Mouse (Mus musculus): ENCODE measurements around the gene Csnk1g1. TPM values are rescaled to one million over a fixed set of nuclear protein-coding genes. Genes with fewer than 3 reads are reported as not detected.

The Csnk1g1 gene
- polyA plus RNA-seq, 1 experiment from 2014 or later: 17.7 TPM

Other genes with a start within 250 kb of the Csnk1g1 start
- gene Oaz2, start 240.9 kb upstream of the Csnk1g1 start, polyA plus RNA-seq (2014; fragmentation: Nextera tagmentation; extraction: Ambion mirVana): 203 and 214 TPM in 2 replicates
- gene Zfp609, start 81.4 kb upstream of the Csnk1g1 start, polyA plus RNA-seq (2014; fragmentation: Nextera tagmentation; extraction: Ambion mirVana): 5.9 and 6.4 TPM in 2 replicates
- gene Pclaf, start 18.7 kb upstream of the Csnk1g1 start, polyA plus RNA-seq (2014; fragmentation: Nextera tagmentation; extraction: Ambion mirVana): 106 and 114 TPM in 2 replicates
- gene Trip4, start 130 bp upstream of the Csnk1g1 start, polyA plus RNA-seq (2014; fragmentation: Nextera tagmentation; extraction: Ambion mirVana): 26.3 and 34.6 TPM in 2 replicates
- gene Ppib, start 151.3 kb downstream of the Csnk1g1 start, polyA plus RNA-seq (2014; fragmentation: Nextera tagmentation; extraction: Ambion mirVana): 801 and 834 TPM in 2 replicates
- 3.4 and 4.1 TPM in 2 replicates for gene Snx22, start 160.8 kb downstream of the Csnk1g1 start, polyA plus RNA-seq (2014; fragmentation: Nextera tagmentation; extraction: Ambion mirVana)
- gene Snx1, start 217.7 kb downstream of the Csnk1g1 start, polyA plus RNA-seq (2014; fragmentation: Nextera tagmentation; extraction: Ambion mirVana): 139 and 143 TPM in 2 replicates
- 112 and 119 TPM in 2 replicates for gene Ciao2a, start 217.7 kb downstream of the Csnk1g1 start, polyA plus RNA-seq (2014; fragmentation: Nextera tagmentation; extraction: Ambion mirVana)
- 10.6 and 14.3 TPM in 2 replicates for gene Dapk2, start 249.3 kb downstream of the Csnk1g1 start, polyA plus RNA-seq (2014; fragmentation: Nextera tagmentation; extraction: Ambion mirVana)

Data from embryonic facial prominence, embryonic 14.5 days (tissue).